ENCODE assay signal across 17 mouse cellular contexts in genomic region chr19:57870871-57871270, GRCm38 (mm10).
DNase-seq lines count a peak whose midpoint lies in the region; ATAC-seq and TF ChIP-seq lines count a peak whose summit lies in the region.
"Had no signal": no experiment of that assay in that cellular context is flagged by ENCODE, and none has a peak within 500 bp of the region (broad histone marks: within the 10 kb centered on the region; RNA-seq: fewer than 3 reads in every experiment).

No protein-coding gene starts in this region.

- no peak overlapping the region for H3K4me3 ChIP-seq in intestine, embryonic 14.5 days (ENCODE audit: low read depth, low read length)
- no peak overlapping the region for H3K4me3 ChIP-seq in intestine, embryonic 15.5 days (replicated peaks)
- no peak overlapping the region for H3K4me3 ChIP-seq in embryonic facial prominence, embryonic 14.5 days (ENCODE audit: low read depth, low read length)
- no peak overlapping the region for H3K4me3 ChIP-seq in hindbrain, postnatal 0 days (ENCODE audit: low read length)
- no peak overlapping the region for H3K4me3 ChIP-seq in midbrain, embryonic 16.5 days (ENCODE audit: low read depth, low read length)
- no peak overlapping the region for H3K4me3 ChIP-seq in heart, embryonic 12.5 days
- H3K4me3 ChIP-seq: embryonic facial prominence, embryonic 15.5 days had no signal

- H3K4me1 ChIP-seq in intestine, embryonic 14.5 days (replicated peaks; ENCODE audit: control insufficient read depth, insufficient read depth, low read length) = no peaks in the 10 kb centered on the region; the same call in 1 of the 2 replicates
- H3K4me1 ChIP-seq in intestine, embryonic 15.5 days (replicated peaks) = 0 out of 2 replicates have a peak, but pooled peaks cover 5% of the 10 kb centered on the region
- H3K4me1 ChIP-seq in embryonic facial prominence, embryonic 14.5 days (ENCODE audit: control insufficient read depth, insufficient read depth, low read length) = no peaks in the 10 kb centered on the region
- no peaks in the 10 kb centered on the region for H3K4me1 ChIP-seq in hindbrain, postnatal 0 days (ENCODE audit: insufficient read depth, low read length)
- H3K4me1 ChIP-seq in midbrain, embryonic 16.5 days (ENCODE audit: control insufficient read depth, insufficient read depth, low read length) = peaks cover 8% of the 10 kb centered on the region
- H3K4me1 ChIP-seq in heart, embryonic 12.5 days (replicated peaks) = no peaks in the 10 kb centered on the region
- H3K4me1 ChIP-seq: embryonic facial prominence, embryonic 15.5 days had no signal

- H3K4me2 ChIP-seq in intestine, embryonic 14.5 days (ENCODE audit: low read length) = peak overlapping the region; percentile 16; the same call in 1 of the 2 replicates
- no peak overlapping the region for H3K4me2 ChIP-seq in intestine, embryonic 15.5 days (replicated peaks)
- peak overlapping the region; percentile 4; the same call in 1 of the 2 replicates for H3K4me2 ChIP-seq in embryonic facial prominence, embryonic 14.5 days (ENCODE audit: low read depth, low read length)
- H3K4me2 ChIP-seq in hindbrain, postnatal 0 days (ENCODE audit: low read depth, low read length) = 0 out of 2 replicates have a peak overlapping the region, but pooled peaks have one; percentile 16
- H3K4me2 ChIP-seq in midbrain, embryonic 16.5 days (ENCODE audit: low read length) = peak overlapping the region; percentile 18; the same call in 1 of the 2 replicates
- no peak overlapping the region for H3K4me2 ChIP-seq in heart, embryonic 12.5 days
- H3K4me2 ChIP-seq: embryonic facial prominence, embryonic 15.5 days; liver, embryonic 11.5 days had no signal

- no peak for TF ChIP-seq CTCF in hindbrain, postnatal 0 days (IDR thresholded peaks at IDR 0.05; ENCODE audit: low read depth)

- H3K9me3 ChIP-seq in intestine, embryonic 14.5 days (ENCODE audit: control insufficient read depth, low read length) = no peaks in the 10 kb centered on the region
- H3K9me3 ChIP-seq in intestine, embryonic 15.5 days = no peaks in the 10 kb centered on the region
- 0 out of 2 replicates have a peak, but pooled peaks cover 4% of the 10 kb centered on the region for H3K9me3 ChIP-seq in embryonic facial prominence, embryonic 14.5 days (ENCODE audit: control insufficient read depth, low read length)
- no peaks in the 10 kb centered on the region for H3K9me3 ChIP-seq in hindbrain, postnatal 0 days (ENCODE audit: low read length)
- no peaks in the 10 kb centered on the region for H3K9me3 ChIP-seq in midbrain, embryonic 16.5 days (replicated peaks; ENCODE audit: control insufficient read depth, low read length, poor library complexity, severe bottlenecking)
- no peaks in the 10 kb centered on the region for H3K9me3 ChIP-seq in heart, embryonic 12.5 days (replicated peaks)
- H3K9me3 ChIP-seq: embryonic facial prominence, embryonic 15.5 days had no signal

- no peaks in the 10 kb centered on the region for H3K36me3 ChIP-seq in intestine, embryonic 14.5 days (ENCODE audit: control insufficient read depth, insufficient read depth, low read length)
- no peaks in the 10 kb centered on the region for H3K36me3 ChIP-seq in intestine, embryonic 15.5 days
- no peaks in the 10 kb centered on the region for H3K36me3 ChIP-seq in embryonic facial prominence, embryonic 14.5 days (ENCODE audit: control insufficient read depth, insufficient read depth, low read length)
- H3K36me3 ChIP-seq in hindbrain, postnatal 0 days (ENCODE audit: insufficient read depth, low read length) = no peaks in the 10 kb centered on the region
- no peaks in the 10 kb centered on the region for H3K36me3 ChIP-seq in midbrain, embryonic 16.5 days (ENCODE audit: control insufficient read depth, insufficient read depth, low read length)
- no peaks in the 10 kb centered on the region for H3K36me3 ChIP-seq in heart, embryonic 12.5 days
- H3K36me3 ChIP-seq: embryonic facial prominence, embryonic 15.5 days; G1E had no signal

- H3K27me3 ChIP-seq in intestine, embryonic 14.5 days (replicated peaks; ENCODE audit: control insufficient read depth, insufficient read depth, low read length) = no peaks in the 10 kb centered on the region
- no peaks in the 10 kb centered on the region for H3K27me3 ChIP-seq in intestine, embryonic 15.5 days (replicated peaks)
- H3K27me3 ChIP-seq in embryonic facial prominence, embryonic 14.5 days (replicated peaks; ENCODE audit: control insufficient read depth, insufficient read depth, low read length) = no peaks in the 10 kb centered on the region
- H3K27me3 ChIP-seq in hindbrain, postnatal 0 days (ENCODE audit: insufficient read depth, low read length) = no peaks in the 10 kb centered on the region
- H3K27me3 ChIP-seq in midbrain, embryonic 16.5 days (ENCODE audit: control insufficient read depth, insufficient read depth, low read depth, low read length) = no peaks in the 10 kb centered on the region
- H3K27me3 ChIP-seq in heart, embryonic 12.5 days (replicated peaks) = no peaks in the 10 kb centered on the region
- H3K27me3 ChIP-seq: embryonic facial prominence, embryonic 15.5 days had no signal

- 45% methylated on average over 13 of the region's 13 CpGs for WGBS in intestine, embryonic 14.5 days
- WGBS in intestine, embryonic 15.5 days = 58% methylated on average over 13 of the region's 13 CpGs
- WGBS in embryonic facial prominence, embryonic 14.5 days = 52% methylated on average over 13 of the region's 13 CpGs
- 46% methylated on average over 13 of the region's 13 CpGs for WGBS in hindbrain, postnatal 0 days
- WGBS in midbrain, embryonic 16.5 days = 21% methylated on average over 13 of the region's 13 CpGs
- 78% methylated on average over 13 of the region's 13 CpGs for WGBS in heart, embryonic 12.5 days

- DNase-seq in intestine, embryonic 14.5 days (ENCODE audit: low spot score) = no peak
- DNase-seq in embryonic facial prominence, embryonic 14.5 days (ENCODE audit: low spot score) = no peak
- no peak for DNase-seq in hindbrain, postnatal 0 days (ENCODE audit: low spot score)
- DNase-seq in spleen, postnatal 10 days (ENCODE audit: low spot score in 2 of 2) = no peak
- DNase-seq: adrenal gland, postnatal 10 days; cerebellum, postnatal 25 days; heart, adult 11 months; heart, postnatal 10 days; kidney, adult 11 months; kidney, postnatal 14 days had no signal

- no peak overlapping the region for H3K27ac ChIP-seq in intestine, embryonic 14.5 days (ENCODE audit: low read depth)
- no peak overlapping the region for H3K27ac ChIP-seq in intestine, embryonic 15.5 days
- no peak overlapping the region for H3K27ac ChIP-seq in embryonic facial prominence, embryonic 14.5 days (replicated peaks; ENCODE audit: low read depth, low read length)
- H3K27ac ChIP-seq in hindbrain, postnatal 0 days = no peak overlapping the region
- H3K27ac ChIP-seq in midbrain, embryonic 16.5 days (ENCODE audit: low read length) = no peak overlapping the region
- no peak overlapping the region for H3K27ac ChIP-seq in heart, embryonic 12.5 days (ENCODE audit: poor library complexity, severe bottlenecking)
- H3K27ac ChIP-seq: embryonic facial prominence, embryonic 15.5 days had no signal

- no peak for ATAC-seq in intestine, embryonic 14.5 days (replicated peaks; ENCODE audit: low FRiP score, low TSS enrichment, low read depth)
- ATAC-seq in intestine, embryonic 15.5 days = no peak
- ATAC-seq in embryonic facial prominence, embryonic 14.5 days (ENCODE audit: low read depth) = no peak
- no peak for ATAC-seq in hindbrain, postnatal 0 days
- ATAC-seq in midbrain, embryonic 16.5 days = peak; percentile 58
- ATAC-seq in heart, embryonic 12.5 days (ENCODE audit: insufficient number of reproducible peaks, low FRiP score) = no peak
- ATAC-seq: lung, postnatal 0 days had no signal

- H3K9ac ChIP-seq in intestine, embryonic 14.5 days (ENCODE audit: low read length) = no peak overlapping the region
- H3K9ac ChIP-seq in intestine, embryonic 15.5 days = no peak overlapping the region
- H3K9ac ChIP-seq in embryonic facial prominence, embryonic 14.5 days (ENCODE audit: low read depth, low read length) = no peak overlapping the region
- no peak overlapping the region for H3K9ac ChIP-seq in hindbrain, postnatal 0 days (replicated peaks; ENCODE audit: low read length)
- no peak overlapping the region for H3K9ac ChIP-seq in midbrain, embryonic 16.5 days (ENCODE audit: low read depth, low read length)
- no peak overlapping the region for H3K9ac ChIP-seq in heart, embryonic 12.5 days
- H3K9ac ChIP-seq: embryonic facial prominence, embryonic 15.5 days had no signal

Comparison
In these comparisons a context has a peak if more than half of its experiments do, and no peak if none do; other contexts are left out.
1. H3K4me2 ChIP-seq: peak in intestine, embryonic 14.5 days (single experiment), embryonic facial prominence, embryonic 14.5 days (single experiment), hindbrain, postnatal 0 days (single experiment) and midbrain, embryonic 16.5 days (single experiment); none in intestine, embryonic 15.5 days (single experiment) and heart, embryonic 12.5 days (single experiment).